Mouse (Mus musculus): ENCODE measurements around the gene Speg.

Speg gene

DNA sequence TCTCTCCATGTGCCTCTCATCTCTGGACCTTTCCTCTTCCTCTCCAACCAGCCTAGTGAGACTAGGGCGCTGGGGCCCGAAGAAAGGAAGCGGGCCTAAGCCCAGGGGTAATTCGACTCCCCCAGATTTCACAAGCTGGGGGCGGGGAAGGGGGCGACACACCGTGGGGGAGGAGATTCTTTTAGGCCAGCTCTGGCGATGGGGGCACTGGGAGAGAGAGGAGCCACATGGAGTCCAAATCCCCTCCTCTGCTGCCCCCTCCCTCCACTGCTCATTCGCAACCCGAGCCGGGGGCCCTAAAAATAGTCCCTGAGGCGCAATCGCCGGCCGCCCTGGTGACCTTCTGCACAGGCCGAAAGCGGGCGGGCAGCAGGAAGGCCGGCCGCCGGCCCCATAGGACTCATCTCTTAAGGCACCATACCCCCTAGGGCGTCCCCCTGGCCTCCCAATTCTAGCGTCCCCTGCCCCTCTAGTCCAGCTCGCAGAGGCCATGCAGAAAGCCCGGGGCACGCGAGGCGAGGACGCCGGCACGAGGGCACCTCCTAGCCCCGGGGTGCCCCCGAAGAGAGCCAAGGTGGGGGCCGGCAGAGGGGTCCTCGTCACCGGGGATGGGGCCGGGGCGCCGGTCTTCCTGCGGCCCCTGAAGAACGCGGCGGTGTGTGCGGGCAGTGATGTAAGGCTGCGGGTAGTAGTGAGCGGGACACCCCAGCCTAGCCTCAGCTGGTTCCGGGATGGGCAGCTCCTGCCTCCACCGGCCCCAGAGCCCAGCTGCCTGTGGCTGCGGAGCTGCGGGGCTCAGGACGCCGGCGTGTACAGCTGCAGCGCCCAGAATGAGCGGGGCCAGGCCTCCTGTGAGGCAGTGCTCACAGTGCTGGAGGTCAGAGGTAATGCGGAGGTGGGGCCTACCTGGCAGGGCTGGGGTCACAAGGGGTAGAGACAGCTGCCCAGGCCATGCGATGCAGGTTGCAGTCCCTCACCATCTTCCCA, at the start of gene Speg:
TSS of gene Speg (plus strand) at position 348 of the 987 bp plus-strand sequence.
- no peak for DNase-seq (ENCODE audit: low spot score in 2 of 2)

DNA sequence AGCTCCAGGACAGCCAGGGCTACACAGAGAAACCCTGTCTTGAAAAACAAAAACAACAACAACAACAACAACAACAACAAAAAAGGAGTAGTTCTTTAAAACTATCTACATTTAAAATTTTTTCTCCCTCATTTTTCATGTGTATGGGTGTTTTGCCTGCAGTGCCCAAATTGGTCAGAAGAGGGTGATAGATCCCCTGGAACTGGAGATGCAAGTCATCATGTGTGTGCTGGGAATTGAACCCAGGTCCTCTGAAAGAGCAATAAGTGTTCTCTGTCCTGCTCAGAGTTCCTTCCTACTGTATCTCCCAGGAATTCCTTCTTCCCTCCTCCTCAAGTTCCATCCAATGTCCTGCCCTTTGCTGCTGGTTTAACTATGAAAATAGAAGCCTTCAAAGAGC, 47.6 kb upstream of the Speg start:
- DNase-seq (ENCODE audit: low spot score in 2 of 2) = no peak

DNA sequence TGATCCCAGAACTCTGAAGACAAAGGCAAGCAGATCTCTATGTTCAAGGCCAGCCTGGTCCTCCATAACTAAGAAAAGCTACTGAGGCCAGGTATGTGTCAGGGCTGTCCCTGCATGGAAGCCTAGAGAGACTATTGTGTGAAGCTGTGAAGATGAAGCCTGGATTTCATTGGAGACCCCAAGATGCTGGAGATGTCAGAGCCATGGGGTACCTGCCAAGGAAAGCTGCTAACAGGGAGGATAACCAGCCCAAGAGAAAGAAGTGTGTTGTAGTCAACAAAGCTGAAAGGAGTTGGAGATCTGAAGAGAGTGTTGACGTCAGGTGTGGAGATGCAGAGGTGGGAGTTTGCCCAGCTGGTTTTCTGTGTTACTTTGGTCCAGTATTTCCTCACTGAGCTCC, 43.8 kb upstream of the Speg start:
- no peak for DNase-seq (ENCODE audit: low spot score in 2 of 2)

DNA sequence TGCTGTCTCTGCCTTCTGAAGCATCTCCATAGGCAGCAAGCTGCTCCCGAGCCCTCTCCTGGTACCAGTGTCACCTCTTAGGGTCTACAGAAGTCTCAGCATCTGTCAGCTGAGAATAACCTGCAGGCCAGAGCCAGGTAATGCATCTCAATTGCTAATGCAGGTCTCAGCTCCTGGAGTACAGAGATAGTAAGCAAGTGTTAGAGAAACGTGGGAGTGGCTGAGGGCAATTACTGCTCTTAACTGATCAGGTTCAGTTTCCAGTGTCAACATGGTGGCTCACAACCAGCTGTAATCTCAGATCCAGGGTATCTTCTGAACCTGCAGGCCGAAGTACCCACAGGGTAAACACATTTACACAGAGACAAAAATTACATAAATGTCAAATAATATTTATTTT, 38.6 kb upstream of the Speg start:
- DNase-seq (ENCODE audit: low spot score in 2 of 2) = no peak

DNA sequence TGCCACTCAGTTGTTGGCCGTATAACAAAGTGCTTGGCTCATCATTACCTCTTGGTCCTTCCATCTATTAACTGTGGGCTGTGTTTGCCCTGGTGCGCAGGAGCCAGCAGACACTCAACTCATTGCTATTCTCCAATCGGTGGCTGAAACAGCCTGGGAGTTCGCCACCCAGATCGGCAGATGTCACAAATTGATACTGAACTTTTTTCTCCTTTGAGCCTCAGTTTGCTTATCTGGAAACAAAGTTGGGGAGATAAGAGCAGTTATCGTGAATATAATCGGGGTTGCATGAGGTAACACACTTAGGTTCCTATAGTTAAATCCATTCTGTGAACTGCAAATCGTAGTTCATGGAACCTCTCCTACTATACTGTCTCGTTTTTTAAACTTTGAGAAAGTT, 38.0 kb upstream of the Speg start:
- DNase-seq (ENCODE audit: low spot score in 2 of 2) = no peak

DNA sequence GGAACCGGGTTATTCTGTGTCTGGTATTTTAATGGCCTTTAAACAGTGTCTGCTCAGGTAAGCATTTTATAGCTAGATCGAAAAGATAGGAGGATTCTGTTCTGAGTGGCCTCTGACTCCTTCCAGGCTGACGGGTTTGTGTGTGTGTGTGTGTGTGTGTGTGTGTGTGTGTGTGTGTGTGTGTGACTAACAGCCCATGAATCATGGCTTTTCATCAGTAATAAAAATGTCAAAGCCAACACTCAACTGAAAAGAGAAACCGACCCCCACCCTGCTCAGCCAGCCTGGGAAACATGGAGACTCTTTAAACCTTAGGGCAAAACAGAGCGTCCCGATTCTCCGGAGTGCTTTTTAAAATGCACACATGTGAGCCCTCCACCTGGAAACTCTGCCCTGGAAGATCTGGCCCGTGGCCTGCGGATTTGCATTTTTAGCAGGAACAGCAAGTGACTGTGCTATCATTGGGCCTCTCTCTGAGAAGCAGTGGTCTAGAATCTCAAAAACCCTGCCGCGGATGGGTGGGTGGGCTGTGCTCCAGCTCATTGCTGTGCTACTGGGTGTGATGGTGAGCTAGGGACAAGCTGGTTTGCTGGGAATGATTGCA, 36.9 kb upstream of the Speg start:
- DNase-seq (ENCODE audit: low spot score in 2 of 2) = no peak

DNA sequence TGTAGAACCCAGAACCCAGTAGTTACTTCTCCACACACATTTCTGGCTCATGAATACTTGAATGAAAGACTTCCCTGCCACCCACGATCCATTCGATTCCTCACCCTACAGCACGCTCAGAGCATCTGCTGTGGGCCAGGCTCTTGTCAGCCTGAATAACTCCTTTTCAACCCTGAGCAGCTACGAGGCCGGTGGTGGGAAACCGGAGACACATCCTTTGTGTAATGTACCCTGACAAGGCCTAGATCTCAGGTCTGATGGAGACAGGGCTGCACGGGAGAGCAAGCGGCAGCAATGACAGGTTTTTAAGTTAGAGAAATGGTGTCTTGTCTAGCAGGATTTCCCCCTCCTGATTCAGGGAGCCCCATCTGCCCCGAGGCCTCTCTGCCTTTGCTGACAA, 35.8 kb upstream of the Speg start:
- DNase-seq (ENCODE audit: low spot score in 2 of 2) = no peak

DNA sequence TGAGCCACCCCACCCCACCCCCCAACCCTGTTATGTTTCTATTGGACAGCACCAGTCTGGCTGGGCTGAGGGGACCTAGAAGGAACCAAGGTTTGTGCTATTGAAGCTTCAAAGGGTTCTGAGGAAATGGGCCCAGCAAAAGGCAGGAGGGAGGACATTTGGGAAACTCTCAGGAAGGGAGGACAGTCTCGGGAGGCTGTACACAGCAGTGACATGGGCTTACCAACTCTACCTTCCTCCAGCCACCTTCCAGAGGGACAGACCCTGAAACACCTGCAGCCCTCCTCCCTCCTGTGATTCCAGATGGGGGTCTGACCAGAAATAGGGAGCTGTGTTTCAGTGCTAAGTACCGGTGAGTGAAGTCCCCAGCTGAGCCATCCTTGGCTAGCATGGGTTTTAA, 34.6 kb upstream of the Speg start:
- DNase-seq (ENCODE audit: low spot score in 2 of 2) = no peak

DNA sequence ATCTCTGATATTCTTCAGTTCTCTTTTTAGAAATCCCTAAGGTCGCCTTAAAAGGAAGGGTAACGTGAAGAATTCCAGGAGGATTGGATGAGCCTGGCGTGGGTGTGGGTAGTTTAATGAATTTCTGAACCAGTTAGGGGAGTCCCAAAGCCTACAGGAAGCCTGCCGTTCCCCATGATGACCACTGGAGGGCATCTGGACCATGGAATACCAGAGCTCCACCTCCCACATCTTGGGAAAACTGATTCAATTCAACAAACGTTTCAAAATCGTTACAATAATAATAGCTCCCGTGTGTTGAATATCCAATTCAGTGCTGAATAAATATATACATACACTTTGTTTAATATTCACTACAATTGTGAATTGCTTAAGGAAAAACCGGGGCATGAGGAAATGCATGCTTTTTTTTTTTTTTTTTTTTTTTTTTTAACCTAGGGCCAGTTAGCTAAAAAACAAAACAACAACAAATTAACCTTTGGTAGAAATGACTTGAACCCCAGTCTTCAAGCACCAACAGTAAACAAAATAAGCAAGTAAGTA, 32.2 kb upstream of the Speg start:
- DNase-seq (ENCODE audit: low spot score in 2 of 2) = peak in 1 of 2 experiments; percentile 25

DNA sequence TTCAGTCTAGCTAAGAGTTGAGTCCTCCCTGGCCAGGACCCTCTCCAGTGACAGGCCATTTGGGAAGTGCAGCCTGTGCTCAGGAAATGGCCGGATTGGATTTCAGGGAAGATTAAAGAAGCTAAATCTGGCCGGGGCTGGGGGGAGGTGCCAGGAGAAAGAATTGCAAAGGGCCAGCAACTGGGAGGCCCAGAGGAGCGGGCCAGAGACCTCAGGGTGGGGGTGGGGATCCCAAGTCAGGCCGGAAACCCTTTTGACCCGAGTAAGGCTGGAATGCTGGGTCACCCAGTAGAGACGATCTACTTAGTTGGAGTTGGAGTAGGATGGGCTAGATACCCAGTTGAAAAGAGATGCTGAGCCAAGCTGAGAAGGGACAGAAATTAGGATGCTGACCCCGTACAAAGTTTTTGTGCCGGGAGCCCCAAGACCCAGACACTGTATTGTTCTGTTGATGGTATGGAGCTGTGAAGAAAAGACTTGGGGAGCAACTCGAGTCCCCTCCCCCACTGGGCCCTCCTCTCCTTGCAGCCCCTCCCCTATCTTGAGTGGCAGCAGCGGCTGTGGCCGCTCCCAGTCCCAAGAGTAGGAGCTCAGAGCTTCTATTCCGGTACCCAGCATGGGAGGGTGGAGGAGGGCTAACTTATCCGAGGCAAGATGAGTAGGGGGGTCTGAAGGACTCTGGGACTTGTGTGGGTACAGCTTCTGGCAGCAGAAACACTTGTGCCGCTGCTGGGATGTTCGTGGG, 30.6 kb upstream of the Speg start:
- DNase-seq (ENCODE audit: low spot score in 2 of 2) = no peak

DNA sequence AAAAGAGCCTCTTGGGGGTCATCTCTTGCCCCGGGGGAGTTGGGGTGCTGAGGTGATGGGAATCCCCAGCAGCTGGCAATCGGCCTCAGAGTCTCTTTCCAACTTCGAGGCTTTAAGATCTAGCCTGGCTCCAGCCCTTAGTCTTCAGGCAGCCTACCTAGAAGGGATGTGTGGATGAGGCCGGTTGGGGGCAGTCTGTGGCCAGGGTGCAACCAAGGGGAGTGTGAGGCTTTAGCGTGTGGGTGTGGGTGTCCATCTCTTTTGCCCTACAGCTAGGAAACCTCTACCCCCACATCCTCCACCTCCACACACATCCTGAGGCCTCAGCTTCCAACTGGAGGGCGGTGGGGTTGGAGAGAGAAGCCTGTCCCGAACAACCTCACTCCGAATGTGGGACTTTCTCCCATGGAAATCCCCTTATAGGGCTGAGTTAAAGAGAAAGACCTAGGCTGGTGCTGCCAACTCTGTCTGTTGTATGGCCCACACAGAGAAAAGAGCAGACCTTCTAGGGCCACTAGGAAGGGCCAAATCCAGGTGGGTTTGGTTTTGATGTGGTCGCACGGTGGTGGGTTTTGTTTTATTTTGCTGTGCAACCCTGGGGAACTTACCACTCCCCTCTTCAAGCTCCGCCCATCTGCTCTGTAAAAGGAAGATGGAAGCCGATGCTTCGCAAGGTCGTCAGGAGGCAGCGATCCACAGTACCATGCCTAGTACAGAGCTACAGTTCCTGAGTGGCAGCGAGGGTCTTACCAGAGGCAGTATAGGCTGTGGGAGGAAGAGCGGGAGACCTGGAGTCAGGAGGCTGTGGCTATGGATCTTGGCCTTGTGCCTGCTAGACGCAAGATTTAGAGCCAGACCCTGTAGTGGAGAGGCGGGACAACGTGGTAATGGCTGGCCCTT, 29.8 kb upstream of the Speg start:
- DNase-seq (ENCODE audit: low spot score in 2 of 2) = no peak

DNA sequence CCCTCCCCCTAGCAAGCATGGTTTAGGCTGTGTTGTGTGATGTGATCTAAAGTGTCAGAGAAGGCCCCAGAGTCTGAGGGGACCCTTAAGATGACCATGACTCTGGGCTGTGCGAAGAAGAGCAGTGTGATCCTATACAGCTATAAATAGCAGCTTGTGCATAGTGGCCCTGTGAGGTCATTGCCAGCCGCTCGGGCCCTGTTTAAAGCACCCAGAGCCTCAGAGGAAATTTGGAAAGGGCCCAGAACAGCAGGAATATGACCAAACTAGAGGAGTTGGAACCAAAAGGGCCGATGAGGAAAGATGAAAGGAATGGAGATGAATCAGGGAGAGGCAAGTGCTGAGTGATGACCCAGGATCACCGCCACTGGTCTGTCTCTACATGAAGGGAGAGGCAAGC, 27.8 kb upstream of the Speg start:
- no peak for DNase-seq (ENCODE audit: low spot score in 2 of 2)

DNA sequence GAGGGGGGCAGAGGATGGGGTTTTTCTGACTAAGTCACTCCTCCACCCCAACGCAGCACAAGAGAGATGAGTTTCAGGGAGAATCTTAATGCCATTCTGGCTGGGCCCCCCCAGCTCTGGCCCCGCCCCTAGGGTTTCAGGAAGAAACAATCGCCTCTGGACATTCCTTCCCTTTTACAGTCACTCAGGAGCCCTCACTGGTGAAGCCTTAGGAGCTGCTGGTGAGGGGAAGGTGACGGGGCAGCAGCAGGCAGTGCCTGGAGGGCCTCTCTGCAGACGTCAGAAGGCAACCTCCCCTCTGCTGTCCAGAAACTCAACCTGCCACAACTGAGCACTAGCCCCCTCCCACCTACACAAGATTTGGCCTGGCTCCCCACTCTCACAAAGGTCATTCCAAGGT, 25.8 kb upstream of the Speg start:
- no peak for DNase-seq (ENCODE audit: low spot score in 2 of 2)

DNA sequence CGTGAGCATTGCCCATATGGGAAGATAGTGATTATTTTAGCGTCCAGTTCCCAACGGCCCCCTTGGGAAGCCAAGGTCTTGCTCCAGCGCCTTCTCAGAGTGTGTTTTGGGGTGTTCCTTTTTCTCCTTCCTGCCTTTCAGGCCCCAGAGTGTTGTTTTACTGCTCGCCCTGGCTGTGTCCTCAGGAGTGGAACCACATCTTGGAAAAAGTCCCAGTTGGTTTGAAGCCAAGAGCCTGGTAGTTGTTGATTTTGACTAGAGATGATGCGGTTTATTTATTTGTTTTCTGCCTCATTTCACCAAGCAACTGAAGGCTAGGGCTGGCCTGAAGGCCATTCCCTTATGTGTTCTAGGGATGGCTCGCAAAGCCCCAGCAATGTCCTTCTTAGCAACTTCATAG, 17.8 kb upstream of the Speg start:
- no peak for DNase-seq (ENCODE audit: low spot score in 2 of 2)

DNA sequence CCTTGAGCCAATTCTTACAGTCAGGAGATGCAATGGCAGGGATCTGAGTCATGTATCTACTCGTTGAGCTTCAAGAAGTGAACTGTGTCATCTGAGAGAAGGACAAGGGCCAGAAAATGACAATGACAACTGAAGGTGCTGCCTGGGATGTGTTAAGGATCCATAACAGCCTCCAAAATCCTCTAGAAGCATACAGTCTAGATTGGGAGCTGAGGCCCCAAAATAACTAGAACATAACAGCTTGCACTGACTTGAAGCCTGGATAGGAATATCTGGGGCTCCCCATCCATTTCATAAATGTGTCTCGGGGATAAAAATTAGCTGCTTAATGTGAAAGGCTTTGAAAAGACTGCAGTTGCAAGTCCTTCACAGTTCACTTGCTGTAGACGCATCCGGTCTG, 17.1 kb upstream of the Speg start:
- no peak for DNase-seq (ENCODE audit: low spot score in 2 of 2)

DNA sequence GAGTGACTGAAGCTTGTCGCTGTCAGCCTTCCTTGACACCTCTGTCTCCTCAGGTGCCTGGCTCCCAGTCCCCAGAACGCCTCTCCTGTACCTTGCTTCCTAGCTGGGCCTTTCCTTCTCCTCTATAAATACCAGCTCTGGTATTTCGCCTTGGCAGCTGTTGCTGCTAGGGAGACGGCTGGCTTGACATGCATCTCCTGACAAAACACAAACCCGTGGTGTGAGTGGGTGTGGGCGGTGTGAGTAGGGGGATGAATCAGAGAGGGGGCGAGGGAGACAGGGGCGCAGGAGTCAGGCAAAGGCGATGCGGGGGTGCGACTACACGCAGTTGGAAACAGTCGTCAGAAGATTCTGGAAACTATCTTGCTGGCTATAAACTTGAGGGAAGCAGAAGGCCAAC, 15.8 kb upstream of the Speg start:
- no peak for DNase-seq (ENCODE audit: low spot score in 2 of 2)

DNA sequence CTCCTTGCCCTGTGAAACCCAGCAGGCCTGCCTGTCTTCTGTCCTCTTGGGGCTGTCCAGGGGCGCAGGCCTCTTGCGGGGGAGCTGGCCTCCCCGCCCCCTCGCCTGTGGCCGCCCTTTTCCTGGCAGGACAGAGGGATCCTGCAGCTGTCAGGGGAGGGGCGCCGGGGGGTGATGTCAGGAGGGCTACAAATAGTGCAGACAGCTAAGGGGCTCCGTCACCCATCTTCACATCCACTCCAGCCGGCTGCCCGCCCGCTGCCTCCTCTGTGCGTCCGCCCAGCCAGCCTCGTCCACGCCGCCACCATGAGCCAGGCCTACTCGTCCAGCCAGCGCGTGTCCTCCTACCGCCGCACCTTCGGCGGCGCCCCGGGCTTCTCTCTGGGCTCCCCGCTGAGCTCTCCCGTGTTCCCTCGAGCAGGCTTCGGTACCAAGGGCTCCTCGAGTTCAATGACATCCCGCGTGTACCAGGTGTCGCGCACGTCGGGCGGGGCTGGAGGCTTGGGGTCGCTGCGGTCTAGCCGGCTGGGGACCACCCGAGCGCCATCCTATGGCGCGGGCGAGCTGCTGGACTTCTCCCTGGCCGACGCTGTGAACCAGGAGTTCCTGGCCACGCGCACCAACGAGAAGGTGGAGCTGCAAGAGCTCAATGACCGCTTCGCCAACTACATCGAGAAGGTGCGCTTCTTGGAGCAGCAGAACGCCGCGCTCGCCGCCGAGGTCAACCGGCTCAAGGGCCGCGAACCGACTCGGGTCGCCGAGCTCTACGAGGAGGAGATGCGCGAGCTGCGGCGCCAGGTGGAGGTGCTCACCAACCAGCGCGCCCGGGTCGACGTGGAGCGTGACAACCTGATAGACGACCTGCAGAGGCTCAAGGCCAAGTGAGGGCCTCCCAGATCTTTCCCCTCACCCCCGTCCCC, 14.7 kb upstream of the Speg start, which contains the start of gene Des:
TSS of gene Des (plus strand) at position 218 of the 920 bp plus-strand sequence.
- DNase-seq (ENCODE audit: low spot score in 2 of 2) = no peak

DNA sequence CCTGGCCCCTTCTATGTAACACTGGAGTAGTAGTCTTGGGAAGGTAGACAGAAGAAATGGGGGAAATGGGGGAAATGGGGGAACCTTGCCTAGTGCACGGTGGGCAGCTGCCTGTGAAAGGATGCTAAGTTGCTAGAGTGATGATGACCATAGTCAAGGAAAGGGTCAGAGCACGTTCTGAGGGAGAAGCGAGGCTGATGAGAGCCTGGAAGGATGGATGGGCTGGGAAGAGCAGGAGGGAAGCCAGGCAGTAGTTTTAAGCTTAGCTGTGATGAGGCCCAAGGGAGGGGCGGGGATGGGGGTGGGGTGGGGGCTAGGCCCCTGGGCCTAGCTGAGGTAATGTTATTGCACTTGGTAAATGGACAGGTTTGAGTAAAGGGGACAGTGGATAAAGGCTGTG, 14.0 kb upstream of the Speg start:
- no peak for DNase-seq (ENCODE audit: low spot score in 2 of 2)

DNA sequence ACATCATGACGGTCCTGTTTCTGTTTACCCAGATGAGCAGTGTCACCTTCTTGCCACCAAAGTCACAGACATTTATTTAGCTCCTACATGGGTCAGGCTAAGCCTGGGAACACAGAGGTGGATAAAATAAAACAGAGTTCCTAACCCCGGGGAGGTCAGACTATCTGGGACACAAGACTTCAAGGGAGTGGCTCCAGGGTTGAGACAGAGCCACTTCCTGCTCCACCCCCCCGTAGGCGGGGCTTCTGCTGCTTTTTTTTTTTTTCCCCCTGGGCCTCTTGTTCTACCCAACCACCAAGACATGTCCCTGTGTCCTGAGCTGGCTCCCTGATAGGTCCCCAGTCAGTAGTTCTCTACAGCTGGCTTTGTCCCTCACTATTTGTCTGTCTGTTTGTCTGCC, 13.3 kb upstream of the Speg start:
- no peak for DNase-seq (ENCODE audit: low spot score in 2 of 2)

DNA sequence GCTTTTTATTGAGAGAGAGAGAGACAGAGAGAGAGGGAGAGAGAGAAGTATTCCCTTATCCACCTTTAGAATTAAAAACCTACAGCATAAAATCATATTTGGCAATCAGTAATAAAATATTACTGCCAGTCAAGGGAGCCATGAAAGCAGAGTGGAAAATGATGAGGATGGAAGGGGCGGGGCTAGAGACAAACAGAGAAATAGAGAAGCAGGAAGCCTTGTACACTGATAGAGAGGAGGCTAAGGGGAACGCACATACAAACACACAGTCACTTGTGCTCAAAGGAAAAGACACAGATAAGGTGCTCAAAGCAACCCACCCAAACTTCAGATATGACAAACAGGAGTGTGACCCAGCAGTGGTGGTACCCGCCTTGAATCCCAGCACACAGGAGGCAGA, 11.2 kb upstream of the Speg start:
- no peak for DNase-seq (ENCODE audit: low spot score in 2 of 2)
